Mouse (Mus musculus) embryonic facial prominence, embryonic 15.5 days (tissue): Measurements from ENCODE around the gene Rpl26. TPM values are rescaled to one million over a fixed set of nuclear protein-coding genes. Genes with fewer than 3 reads are reported as not detected.

ENCODE experiments used
- ATAC-seq: fragments of 200-750 bp; cut with Nextera tagmentation; 2 replicates; pipeline ENCODE4 v1.8.0; 2017; ENCODE audit warnings: low read depth, moderate TSS enrichment; ENCODE audit not compliant: insufficient number of reproducible peaks, low FRiP score, low TSS enrichment
- H3K27ac ChIP-seq: fragments of 300-500 bp; sonication (generic); replicated peaks from 2 replicates; pipeline ENCODE4 v1.5.1; 2015; ENCODE audit warnings: mild to moderate bottlenecking, inconsistent platforms
- H3K27me3 ChIP-seq: fragments of 300-500 bp; sonication (generic); 2 replicates; pipeline ENCODE4 v1.6.1; 2015; ENCODE audit warnings: inconsistent platforms
- H3K36me3 ChIP-seq: fragments of 300-500 bp; sonication (generic); 2 replicates; pipeline ENCODE4 v1.6.1; 2015; ENCODE audit warnings: mild to moderate bottlenecking, inconsistent platforms
- H3K4me1 ChIP-seq: fragments of 300-500 bp; sonication (generic); 2 replicates; pipeline ENCODE4 v1.6.1; 2015; ENCODE audit warnings: inconsistent platforms
- H3K4me2 ChIP-seq: fragments of 300-500 bp; sonication (generic); replicated peaks from 2 replicates; pipeline ENCODE4 v1.6.1; 2015; ENCODE audit warnings: mild to moderate bottlenecking, inconsistent platforms
- H3K4me3 ChIP-seq: fragments of 300-500 bp; sonication (generic); replicated peaks from 2 replicates; pipeline ENCODE4 v1.5.1; 2015; ENCODE audit warnings: mild to moderate bottlenecking, inconsistent platforms
- H3K9ac ChIP-seq: fragments of 300-500 bp; sonication (generic); 2 replicates; pipeline ENCODE4 v1.6.1; 2015; ENCODE audit warnings: inconsistent platforms
- H3K9me3 ChIP-seq: fragments of 300-500 bp; sonication (generic); replicated peaks from 2 replicates; pipeline ENCODE4 v1.6.1; 2016; ENCODE audit warnings: inconsistent platforms
- whole genome bisulfite sequencing: fragments of 180-500 bp; shearing (Covaris S2); methylation state at CpG from one replicate; pipeline ENCODE4 v1.1.7; 2015; 5-methylcytosine and 5-hydroxymethylcytosine counted together
- polyA plus RNA-seq: library from polyadenylated mRNA; unstranded; fragments of >200 nt; fragmentation: Nextera tagmentation; extraction: Ambion mirVana; gene quantifications from 2 replicates; pipeline ENCODE4 v1.2.1, GENCODE M21; 2015

Gene Rpl26
- 985 and 994 TPM in 2 replicates for polyA plus RNA-seq

GRCm38 (mm10) chr11:68901351-68902046 lies at the start of gene Rpl26:
TSS of gene Rpl26 (plus strand) at chr11:68901583.
- peak within 1 kb of the TSS; percentile 99 for H3K9ac ChIP-seq
- H3K36me3 ChIP-seq: peaks cover 37% of the 10 kb centered on the region
- H3K4me1 ChIP-seq: peaks cover 19% of the 10 kb centered on the region; the same call in 1 of the 2 replicates
- no peaks in the 10 kb centered on the region for H3K9me3 ChIP-seq
- peak; percentile 83 for ATAC-seq
- H3K4me2 ChIP-seq: peak within 1 kb of the TSS; percentile 85
- 0 out of 2 replicates have a peak, but pooled peaks cover 3% of the 10 kb centered on the region for H3K27me3 ChIP-seq
- peak within 1 kb of the TSS; percentile 94 for H3K4me3 ChIP-seq
- H3K27ac ChIP-seq: peak within 1 kb of the TSS; percentile 95
- WGBS: under 1% methylated on average over 52 of the region's 52 CpGs

DNA sequence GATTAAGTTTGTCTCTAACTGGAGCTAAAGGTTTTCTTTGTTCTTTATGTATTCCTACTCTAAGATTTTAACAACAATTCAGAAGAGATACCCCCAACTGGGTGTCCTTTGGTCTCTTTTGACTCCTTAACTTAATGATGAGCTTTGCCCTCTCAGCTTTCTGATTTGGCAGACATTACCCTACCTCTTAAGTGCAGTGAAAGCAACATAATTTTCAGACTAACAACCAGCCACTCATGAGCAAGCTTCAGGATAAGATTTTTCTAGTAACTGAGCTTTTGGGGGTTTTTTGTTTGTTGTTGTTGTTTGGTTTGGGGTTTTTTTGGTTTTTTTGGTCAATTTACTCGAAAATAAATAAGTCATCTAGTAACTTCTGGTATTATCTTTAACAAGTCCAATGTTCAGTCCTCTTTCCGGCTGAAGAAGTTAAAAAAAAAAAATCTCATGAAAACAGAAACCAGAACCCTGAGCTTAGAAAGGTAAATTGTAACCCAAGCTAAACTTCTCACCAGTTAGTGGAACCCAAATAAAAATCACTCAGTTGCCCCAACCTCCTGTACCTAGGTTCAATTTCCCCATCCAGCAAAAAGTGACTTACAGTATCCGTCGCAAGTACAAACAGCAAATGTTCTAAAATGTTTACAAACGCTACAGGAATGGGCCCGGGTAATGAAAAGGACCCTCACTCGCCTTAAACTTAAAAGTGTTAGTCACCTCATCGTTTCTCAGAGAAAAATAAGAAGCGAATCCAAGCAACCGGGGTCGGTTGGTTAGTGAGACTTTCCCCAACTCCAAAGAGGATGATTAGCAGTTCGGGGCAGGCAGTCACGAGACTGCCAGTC lies 49.5 kb upstream of the Rpl26 start:
- Histone ChIP-seq H3K36me3 (no peaks in the 10 kb centered on the region), H3K4me1 (peaks cover 19% of the 10 kb centered on the region), H3K27ac (peak overlapping the region; percentile 100), H3K4me3 (peak overlapping the region; percentile 99), H3K9me3 (no peaks in the 10 kb centered on the region), H3K9ac (peak overlapping the region; percentile 94), H3K4me2 (peak overlapping the region; percentile 57), H3K27me3 (no peaks in the 10 kb centered on the region)
- WGBS: 2% methylated on average over 13 of the region's 13 CpGs
- ATAC-seq: no peak

GRCm38 (mm10) chr11:68852486-68852901 lies 48.9 kb upstream of the Rpl26 start:
- peak; percentile 65 for ATAC-seq
- 0% methylated on average over 36 of the region's 36 CpGs for WGBS
- no peaks in the 10 kb centered on the region for H3K9me3 ChIP-seq

DNA sequence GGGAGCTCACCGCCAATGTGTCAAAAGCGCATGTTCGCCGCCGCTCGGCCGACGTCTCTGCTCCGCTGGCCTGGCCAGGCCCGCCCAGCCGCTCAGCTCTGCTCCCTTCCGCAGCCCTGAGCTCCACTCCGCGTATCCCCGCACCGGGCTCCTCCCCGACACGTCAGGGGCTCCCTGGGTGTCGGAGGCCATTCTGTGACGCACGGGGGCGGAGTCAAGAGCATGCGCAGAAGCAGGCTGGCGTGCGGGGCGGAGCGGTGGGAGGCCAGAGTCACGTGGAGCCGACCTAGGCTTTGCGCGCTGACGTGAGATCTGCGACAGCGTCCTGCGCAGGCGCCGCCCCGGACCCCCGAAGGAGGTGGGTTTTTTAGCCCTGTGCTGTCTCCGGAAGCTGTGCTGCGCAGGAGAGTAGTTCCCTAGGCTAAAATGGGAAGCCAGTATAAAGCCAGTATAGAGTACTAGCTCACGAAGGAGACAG lies 48.4 kb upstream of the Rpl26 start:
- H3K9ac ChIP-seq: peak overlapping the region; percentile 94
- H3K9me3 ChIP-seq: no peaks in the 10 kb centered on the region
- ATAC-seq: peak; percentile 100
- H3K36me3 ChIP-seq: no peaks in the 10 kb centered on the region
- peak overlapping the region; percentile 57 for H3K4me2 ChIP-seq
- H3K4me3 ChIP-seq: peak overlapping the region; percentile 99
- no peaks in the 10 kb centered on the region for H3K27me3 ChIP-seq
- peak overlapping the region; percentile 100 for H3K27ac ChIP-seq
- under 1% methylated on average over 42 of the region's 42 CpGs for WGBS
- H3K4me1 ChIP-seq: peaks cover 19% of the 10 kb centered on the region

More at GRCm38 (mm10) chr11:68852486-68852901, 48.9 kb upstream of the Rpl26 start:
- Histone ChIP-seq H3K4me3 (peak overlapping the region; percentile 99), H3K4me2 (peak overlapping the region; percentile 57), H3K36me3 (no peaks in the 10 kb centered on the region), H3K27me3 (no peaks in the 10 kb centered on the region), H3K9ac (peak overlapping the region; percentile 94), H3K27ac (peak overlapping the region; percentile 100), H3K4me1 (peaks cover 19% of the 10 kb centered on the region)

DNA sequence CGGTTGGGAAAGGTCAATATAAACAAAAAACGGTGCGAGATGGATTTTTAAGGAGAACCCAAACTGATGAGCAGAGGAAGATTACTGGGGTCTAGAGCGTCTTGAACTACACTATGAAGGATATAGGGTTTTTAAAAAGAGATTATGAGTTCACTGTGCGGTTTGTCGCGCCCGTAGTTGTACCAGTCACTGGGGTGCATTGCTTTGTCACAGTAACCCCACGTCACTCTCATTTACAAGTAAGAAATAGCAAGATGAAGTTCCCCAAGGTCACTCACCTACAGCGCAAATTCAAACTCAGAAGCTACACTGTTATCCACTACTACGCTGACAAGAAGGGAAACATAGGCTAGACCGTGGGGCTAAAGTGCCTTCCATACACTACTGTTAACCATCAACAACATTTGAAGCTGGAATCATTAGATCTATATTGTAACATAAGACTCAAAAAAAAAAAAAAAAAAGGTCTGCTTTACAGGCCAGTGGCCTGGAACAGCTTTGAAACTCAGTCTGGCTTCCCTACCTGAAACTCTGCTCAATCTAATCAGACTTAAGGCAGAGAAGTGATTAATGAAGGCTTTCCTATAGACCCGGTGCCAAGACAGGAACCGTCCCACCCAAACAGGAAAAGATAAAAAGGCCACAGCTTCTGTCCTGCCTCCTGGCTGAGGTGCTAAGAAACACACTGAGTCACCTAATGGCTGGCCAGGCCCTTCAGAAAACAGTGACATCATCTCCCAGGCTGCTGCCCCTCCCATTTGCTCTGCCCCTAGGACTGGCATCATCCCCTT lies 47.6 kb upstream of the Rpl26 start:
- peak overlapping the region; percentile 99 for H3K4me3 ChIP-seq
- no peak for ATAC-seq
- H3K4me1 ChIP-seq: peaks cover 19% of the 10 kb centered on the region

DNA sequence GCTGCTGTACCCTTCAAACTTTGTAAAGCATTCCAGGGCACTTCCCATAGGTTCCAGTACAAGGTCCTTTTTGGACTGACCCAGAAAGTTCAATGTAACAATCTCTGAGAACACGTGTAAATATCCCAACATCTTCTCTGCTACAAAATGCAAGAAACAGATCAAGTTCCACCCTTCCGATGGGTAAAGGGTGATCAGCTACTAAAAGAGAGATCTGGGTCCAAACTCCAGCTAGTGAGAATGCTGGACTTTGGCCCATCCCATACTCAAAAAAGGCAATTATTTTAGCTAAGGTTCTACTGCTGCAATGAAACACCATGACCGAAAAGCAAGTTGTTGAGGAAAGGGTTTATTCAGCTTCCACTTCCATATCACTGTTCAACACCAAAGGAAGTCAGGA lies 46.8 kb upstream of the Rpl26 start:
- no peak overlapping the region for H3K4me2 ChIP-seq
- no peak overlapping the region for H3K4me3 ChIP-seq
- H3K27ac ChIP-seq: no peak overlapping the region
- H3K36me3 ChIP-seq: no peaks in the 10 kb centered on the region
- H3K4me1 ChIP-seq: peaks cover 19% of the 10 kb centered on the region
- H3K9me3 ChIP-seq: no peaks in the 10 kb centered on the region
- ATAC-seq: no peak
- WGBS: 84% methylated on average over 3 of the region's 3 CpGs
- no peaks in the 10 kb centered on the region for H3K27me3 ChIP-seq
- no peak overlapping the region for H3K9ac ChIP-seq

More for the DNA sequence above, 47.6 kb upstream of the Rpl26 start:
- Histone ChIP-seq H3K27me3 (no peaks in the 10 kb centered on the region), H3K36me3 (no peaks in the 10 kb centered on the region), H3K9me3 (no peaks in the 10 kb centered on the region), H3K27ac (peak overlapping the region; percentile 100), H3K4me2 (peak overlapping the region; percentile 57), H3K9ac (peak overlapping the region; percentile 39)
- 43% methylated on average over 14 of the region's 14 CpGs for WGBS

DNA sequence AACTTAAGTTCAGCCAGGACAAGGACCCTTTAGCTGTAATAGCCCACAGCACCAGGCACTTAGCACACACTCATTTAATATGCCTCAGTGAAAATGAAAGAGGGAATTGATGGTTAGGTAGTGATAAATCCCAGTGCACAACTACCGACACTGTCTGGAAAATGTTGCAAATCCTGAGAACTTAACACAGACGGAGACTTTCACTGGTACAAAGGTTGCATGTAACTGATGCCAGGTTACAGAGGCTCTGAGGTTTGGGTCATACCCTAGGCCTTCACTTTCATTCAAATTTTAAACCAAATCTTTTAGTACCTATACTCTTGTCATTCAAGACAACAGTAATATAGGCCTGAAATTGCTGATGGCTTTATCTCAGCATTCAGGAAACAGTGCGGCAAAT lies 44.1 kb upstream of the Rpl26 start:
- H3K4me2 ChIP-seq: no peak overlapping the region
- no peak overlapping the region for H3K9ac ChIP-seq
- H3K27me3 ChIP-seq: no peaks in the 10 kb centered on the region
- H3K9me3 ChIP-seq: no peaks in the 10 kb centered on the region
- no peak overlapping the region for H3K4me3 ChIP-seq
- 91% methylated on average over 3 of the region's 3 CpGs for WGBS
- H3K27ac ChIP-seq: no peak overlapping the region
- no peak for ATAC-seq
- no peaks in the 10 kb centered on the region for H3K36me3 ChIP-seq
- H3K4me1 ChIP-seq: peaks cover 10% of the 10 kb centered on the region

GRCm38 (mm10) chr11:68859943-68860593 lies 41.3 kb upstream of the Rpl26 start:
- ATAC-seq: no peak
- Histone ChIP-seq H3K36me3 (no peaks in the 10 kb centered on the region), H3K27ac (no peak overlapping the region), H3K9me3 (no peaks in the 10 kb centered on the region), H3K9ac (no peak overlapping the region), H3K4me2 (no peak overlapping the region), H3K4me3 (no peak overlapping the region), H3K27me3 (no peaks in the 10 kb centered on the region), H3K4me1 (no peaks in the 10 kb centered on the region)
- WGBS: 71% methylated on average over 8 of the region's 8 CpGs

DNA sequence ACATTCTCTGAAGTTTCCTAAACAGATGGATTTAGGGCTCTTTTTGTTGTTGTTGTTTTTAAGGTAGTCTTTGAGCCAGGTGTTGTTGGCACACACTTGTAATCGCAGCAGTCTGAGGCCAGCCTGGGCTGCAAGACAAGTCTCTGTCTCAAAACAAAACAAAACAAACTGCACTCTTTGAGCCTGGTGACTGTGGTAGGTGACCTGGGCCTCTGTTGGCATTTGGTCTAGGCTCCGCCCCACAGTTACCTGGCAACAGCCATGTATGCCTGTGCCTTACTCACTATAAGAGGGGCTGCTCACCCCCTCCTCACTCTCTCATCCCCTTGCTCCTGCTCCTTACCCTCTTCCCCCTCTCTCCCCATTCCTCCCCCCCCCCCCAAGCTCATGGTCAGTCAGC lies 39.1 kb upstream of the Rpl26 start:
- Histone ChIP-seq H3K27ac (no peak overlapping the region), H3K36me3 (no peaks in the 10 kb centered on the region), H3K9ac (no peak overlapping the region), H3K4me3 (no peak overlapping the region), H3K4me2 (no peak overlapping the region), H3K4me1 (no peaks in the 10 kb centered on the region), H3K27me3 (no peaks in the 10 kb centered on the region), H3K9me3 (no peaks in the 10 kb centered on the region)
- ATAC-seq: no peak
- WGBS: 73% methylated on average over 2 of the region's 2 CpGs

- H3K4me3 ChIP-seq: no peak overlapping the region
- H3K4me2 ChIP-seq: no peak overlapping the region
- H3K4me1 ChIP-seq: no peaks in the 10 kb centered on the region
- no peaks in the 10 kb centered on the region for H3K36me3 ChIP-seq
- H3K27ac ChIP-seq: no peak overlapping the region
- ATAC-seq: no peak
- no peaks in the 10 kb centered on the region for H3K9me3 ChIP-seq
- whole genome bisulfite sequencing: 68% methylated on average over 4 of the region's 4 CpGs
- H3K27me3 ChIP-seq: no peaks in the 10 kb centered on the region
- no peak overlapping the region for H3K9ac ChIP-seq
Measured at GRCm38 (mm10) chr11:68863631-68864091, 37.7 kb upstream of the Rpl26 start.
